Mouse (Mus musculus) spleen, adult 2 months (tissue): ENCODE measurements around the gene Vldlr. TPM values are rescaled to one million over a fixed set of nuclear protein-coding genes. Genes with fewer than 3 reads are reported as not detected.

Experiments
- DNase-seq, 2 experiments: peaks; one replicate each; pipeline versions ENCODE4 v3.0.0 to v3.0.0-alpha.2; 2012 to 2021; ENCODE audit warnings: low spot score in 2 of 2, low read depth in 1 of 2
- H3K27ac ChIP-seq: fragments of 200-500 bp; 2 replicates; pipeline ENCODE4 v1.5.1; 2012; ENCODE audit warnings: low read length, inconsistent platforms; ENCODE audit not compliant: insufficient read depth
- H3K27me3 ChIP-seq: fragments of 200-500 bp; 2 replicates; pipeline ENCODE4 v1.6.1; 2012; ENCODE audit warnings: mild to moderate bottlenecking, moderate library complexity, low read length, inconsistent platforms; ENCODE audit not compliant: control insufficient read depth, insufficient read depth
- H3K36me3 ChIP-seq: fragments of 200-500 bp; 2 replicates; pipeline ENCODE4 v1.6.1; 2012; ENCODE audit warnings: mild to moderate bottlenecking, low read length, inconsistent platforms; ENCODE audit not compliant: control insufficient read depth, insufficient read depth
- H3K4me1 ChIP-seq: fragments of 200-500 bp; 2 replicates; pipeline ENCODE4 v1.6.1; 2011; ENCODE audit warnings: inconsistent platforms; ENCODE audit not compliant: control insufficient read depth, insufficient read depth, insufficient read length
- H3K4me3 ChIP-seq: fragments of 200-500 bp; 2 replicates; pipeline ENCODE4 v1.5.1; 2011; ENCODE audit warnings: mild to moderate bottlenecking, inconsistent platforms; ENCODE audit not compliant: insufficient read depth, insufficient read length; ENCODE audit errors: extremely low read depth
- CTCF ChIP-seq: fragments of 200-500 bp; IDR thresholded peaks from 2 replicates; pipeline ENCODE4 v1.5.1; 2011; ENCODE audit warnings: mild to moderate bottlenecking, inconsistent platforms; ENCODE audit not compliant: insufficient read depth, insufficient read length, insufficient replicate concordance; ENCODE audit errors: extremely low read depth
- POLR2A ChIP-seq: fragments of 200-500 bp; IDR thresholded peaks from 2 replicates; pipeline ENCODE4 v1.6.1; 2011; ENCODE audit warnings: low read depth, low read length, inconsistent platforms
- WGBS: fragments of 180-500 bp; shearing (Covaris S2); methylation state at CpG from one replicate; pipeline ENCODE4 v1.1.7; 2018; 5-methylcytosine and 5-hydroxymethylcytosine counted together
- polyA plus RNA-seq: library from polyadenylated mRNA; depleted of rRNA; stranded (reverse); fragments of >200 nt; gene quantifications from 2 replicates; pipeline ENCODE4 v1.2.3, GENCODE M21; 2012

The Vldlr gene
- polyA plus RNA-seq, 1 experiment = 1.4 TPM

DNA sequence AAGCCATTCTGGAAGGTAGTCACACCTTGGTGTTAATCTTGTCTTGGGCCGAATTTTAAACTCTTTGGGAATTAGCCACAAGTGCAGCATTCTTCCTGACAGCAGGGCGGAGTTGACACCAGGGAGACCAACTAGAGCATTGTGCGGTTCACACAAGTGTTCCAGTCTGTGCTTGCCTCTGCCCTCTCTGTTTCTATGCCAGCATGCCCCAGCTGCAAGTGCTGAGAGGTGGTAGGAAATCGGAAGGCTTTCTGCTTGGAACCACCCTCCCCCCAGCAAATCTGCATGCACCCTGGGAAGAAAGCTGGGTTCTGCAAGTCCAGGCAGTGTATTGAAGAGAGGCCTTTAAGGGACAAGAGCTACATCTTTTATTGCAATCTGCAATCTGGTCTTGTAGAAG is 10.8 kb downstream of the Vldlr start:
- WGBS = 89% methylated on average over 4 of the region's 4 CpGs
- no peaks in the 10 kb centered on the region for H3K4me1 ChIP-seq
- H3K27me3 ChIP-seq = no peaks in the 10 kb centered on the region
- TF ChIP-seq POLR2A (no peak), CTCF (no peak)
- DNase-seq = no peak
- H3K27ac ChIP-seq = no peak overlapping the region
- H3K36me3 ChIP-seq = no peaks in the 10 kb centered on the region
- no peak overlapping the region for H3K4me3 ChIP-seq

DNA sequence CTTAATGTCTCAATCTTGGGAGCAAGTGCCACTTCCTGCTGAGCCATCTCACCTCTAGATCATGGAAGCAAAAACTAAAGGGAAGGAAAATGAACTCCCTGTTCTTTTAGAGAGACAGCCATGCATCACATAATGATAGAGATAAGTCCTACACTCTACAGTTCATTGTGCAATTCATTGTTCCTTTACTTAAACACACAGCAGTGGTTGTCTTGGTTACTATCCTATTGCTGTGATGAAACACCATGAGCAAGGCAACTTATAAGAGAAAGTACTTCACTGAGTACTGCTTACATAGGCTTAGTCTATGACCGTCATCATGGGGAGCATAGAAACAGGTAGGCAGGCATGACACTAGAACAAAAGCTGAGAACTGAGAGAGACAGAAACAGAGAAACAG is 12.0 kb downstream of the Vldlr start:
- TF ChIP-seq CTCF = no peak
- TF ChIP-seq POLR2A = no peak
- Histone ChIP-seq H3K27ac (no peak overlapping the region), H3K27me3 (no peaks in the 10 kb centered on the region), H3K4me3 (no peak overlapping the region), H3K36me3 (no peaks in the 10 kb centered on the region), H3K4me1 (no peaks in the 10 kb centered on the region)
- no peak for DNase-seq
- WGBS = 92% methylated on average over 1 of the region's 1 CpGs

DNA sequence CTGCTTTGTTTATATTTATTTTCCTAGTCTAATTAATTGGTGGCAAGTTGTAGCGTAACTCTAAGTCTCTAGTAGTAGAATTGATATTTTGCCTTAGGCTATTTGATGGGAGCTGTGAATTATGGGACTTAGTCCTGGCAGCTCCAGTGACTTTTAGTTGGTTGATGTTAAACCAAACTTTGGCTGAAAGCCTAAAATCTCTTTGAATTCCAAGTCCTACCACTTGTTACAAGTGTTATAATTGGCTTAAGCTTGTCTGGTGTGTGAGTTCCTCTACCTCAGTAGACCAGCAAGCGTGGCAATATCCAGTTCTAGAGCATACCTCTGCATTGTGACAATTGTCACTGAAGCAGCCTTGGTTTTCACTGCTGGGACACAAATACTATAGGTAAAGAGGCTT is 17.1 kb downstream of the Vldlr start:
- no peaks in the 10 kb centered on the region for H3K4me1 ChIP-seq
- H3K36me3 ChIP-seq = no peaks in the 10 kb centered on the region
- H3K27me3 ChIP-seq = no peaks in the 10 kb centered on the region
- no peak overlapping the region for H3K4me3 ChIP-seq
- 88% methylated on average over 2 of the region's 2 CpGs for whole genome bisulfite sequencing
- TF ChIP-seq CTCF (no peak), POLR2A (no peak)
- DNase-seq = no peak
- H3K27ac ChIP-seq = no peak overlapping the region

DNA sequence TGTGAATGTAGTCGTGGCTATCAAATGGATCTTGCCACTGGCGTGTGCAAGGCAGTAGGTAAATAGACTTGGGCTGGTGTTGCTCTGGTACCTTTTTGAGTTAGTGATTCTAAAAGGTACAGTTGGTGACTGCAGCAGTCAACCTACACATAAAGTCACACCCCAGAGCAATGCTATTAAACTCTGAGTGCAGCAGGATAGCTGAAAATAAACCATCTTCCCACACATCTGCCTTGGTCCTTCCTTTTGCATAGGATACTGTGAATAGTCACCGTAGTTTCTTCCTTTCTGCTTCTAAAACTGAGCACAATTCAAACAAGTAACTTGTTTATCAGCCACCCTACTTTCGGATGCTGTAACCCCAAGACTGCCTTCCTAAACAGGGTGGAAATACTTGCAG is 23.6 kb downstream of the Vldlr start:
- Histone ChIP-seq H3K27ac (no peak overlapping the region), H3K36me3 (no peaks in the 10 kb centered on the region), H3K27me3 (no peaks in the 10 kb centered on the region), H3K4me3 (no peak overlapping the region), H3K4me1 (no peaks in the 10 kb centered on the region)
- no peak for DNase-seq
- 88% methylated on average over 4 of the region's 4 CpGs for WGBS
- TF ChIP-seq POLR2A (no peak), CTCF (no peak)

DNA sequence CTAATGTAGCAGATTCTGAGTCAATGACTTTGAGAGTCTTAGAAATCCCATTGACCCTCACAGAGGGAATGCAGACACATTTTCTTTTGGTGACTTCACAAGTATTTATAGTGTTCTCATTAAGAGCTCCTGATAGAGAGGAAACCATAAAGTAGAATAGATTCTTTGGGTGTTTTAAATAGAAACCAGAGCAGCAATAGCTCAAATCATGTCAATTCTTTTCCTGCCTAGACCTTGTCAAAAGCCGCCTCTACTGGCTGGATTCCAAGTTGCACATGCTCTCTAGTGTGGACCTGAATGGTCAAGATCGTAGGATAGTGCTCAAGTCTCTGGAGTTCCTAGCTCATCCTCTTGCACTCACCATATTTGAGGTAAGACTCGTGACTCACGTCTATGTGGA is 27.2 kb downstream of the Vldlr start:
- WGBS = 80% methylated on average over 4 of the region's 4 CpGs
- H3K36me3 ChIP-seq = no peaks in the 10 kb centered on the region
- no peak overlapping the region for H3K27ac ChIP-seq
- TF ChIP-seq CTCF = no peak
- no peak for TF ChIP-seq POLR2A
- H3K27me3 ChIP-seq = no peaks in the 10 kb centered on the region
- no peak for DNase-seq
- H3K4me1 ChIP-seq = no peaks in the 10 kb centered on the region
- no peak overlapping the region for H3K4me3 ChIP-seq

DNA sequence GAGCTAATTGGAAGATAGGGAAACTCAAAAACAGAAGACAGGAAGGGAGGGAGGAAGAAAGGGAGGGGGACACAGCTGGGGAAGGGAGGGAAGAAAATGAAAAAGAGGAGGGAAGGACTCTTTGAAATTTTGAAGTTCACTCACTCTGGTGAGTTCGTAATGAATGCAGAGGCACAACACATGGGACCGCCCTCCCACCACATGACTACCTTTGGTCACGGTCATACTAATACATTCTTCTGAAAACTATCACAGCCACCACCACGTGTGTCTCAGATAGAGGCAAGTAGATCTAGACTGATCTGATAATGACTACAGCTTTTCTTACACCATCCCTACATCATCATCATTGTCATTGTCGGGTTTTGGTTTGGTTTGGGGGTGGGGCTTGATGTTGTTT is 38.5 kb downstream of the Vldlr start:
- WGBS = 95% methylated on average over 5 of the region's 5 CpGs
- Histone ChIP-seq H3K27me3 (no peaks in the 10 kb centered on the region), H3K36me3 (no peaks in the 10 kb centered on the region), H3K27ac (no peak overlapping the region), H3K4me1 (no peaks in the 10 kb centered on the region), H3K4me3 (no peak overlapping the region)
- TF ChIP-seq CTCF (no peak), POLR2A (no peak)
- no peak for DNase-seq

DNA sequence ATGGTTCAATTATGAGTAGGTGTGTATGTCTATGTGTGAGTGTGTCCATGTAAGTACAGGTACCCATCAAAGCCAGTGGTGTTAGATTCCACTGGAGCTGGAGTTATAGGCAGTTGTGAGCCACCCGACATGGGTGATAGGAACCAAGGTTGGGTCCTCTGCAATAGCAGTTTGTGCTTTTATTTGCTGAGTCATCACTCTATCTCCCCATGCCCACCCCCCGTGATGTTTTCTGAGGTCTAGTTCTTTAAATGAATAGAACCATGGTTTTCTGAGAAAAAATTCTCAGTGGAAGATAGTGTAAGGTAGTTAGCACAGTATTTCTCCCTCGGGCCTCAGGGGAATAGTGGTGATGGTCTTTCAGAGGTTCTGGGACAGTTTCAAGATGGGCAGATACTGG is 39.4 kb downstream of the Vldlr start:
- WGBS = 80% methylated on average over 3 of the region's 3 CpGs
- Histone ChIP-seq H3K36me3 (no peaks in the 10 kb centered on the region), H3K4me1 (no peaks in the 10 kb centered on the region), H3K27ac (no peak overlapping the region), H3K4me3 (no peak overlapping the region), H3K27me3 (no peaks in the 10 kb centered on the region)
- TF ChIP-seq POLR2A (no peak), CTCF (no peak)
- DNase-seq = no peak
